Mouse (Mus musculus): ENCODE results near the gene Lgals1.

DNA sequence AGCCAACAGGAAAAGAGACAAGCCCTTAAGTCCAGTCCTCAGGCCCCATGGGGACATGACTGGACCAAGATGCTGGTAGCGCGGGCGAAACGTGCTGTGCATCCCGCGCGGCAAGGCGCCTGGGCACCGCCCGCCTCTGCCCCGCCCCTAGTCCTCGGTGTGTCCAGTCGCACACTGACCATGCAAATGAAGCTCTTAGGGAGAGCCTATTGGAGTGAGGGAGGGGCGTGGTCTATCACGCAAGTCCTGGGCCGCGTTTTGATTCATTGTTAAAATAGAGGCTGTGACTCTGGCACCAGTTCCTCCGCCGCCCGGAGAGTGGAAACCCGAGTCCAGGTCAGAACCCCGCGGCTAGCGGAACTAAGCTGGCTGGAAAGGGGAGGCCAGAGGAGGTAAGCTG lies 21.1 kb downstream of the Lgals1 start, which contains the start of gene Triobp:
- TF ChIP-seq TBP (IDR thresholded peaks at IDR 0.05; ENCODE audit: low read depth, low read length) (no peak), POLR2A (IDR thresholded peaks at IDR 0.05; ENCODE audit: control insufficient read depth in 1 of 2, insufficient read depth in 1 of 2, low read depth in 1 of 2, low read length in 2 of 2, poor library complexity in 1 of 2) (peak; percentile 18 to 66; a peak in 1 of 4 replicates), POLR2AphosphoS2 (IDR thresholded peaks at IDR 0.05; ENCODE audit: low read length) (no peak), CTCF (IDR thresholded peaks at IDR 0.05 in 2 of 3, conservative IDR thresholded peaks at IDR 0.05 in 1 of 3; ENCODE audit: control insufficient read depth in 1 of 3, insufficient read depth in 1 of 3, low read depth in 2 of 3, low read length in 3 of 3, poor library complexity in 1 of 3, severe bottlenecking in 1 of 3) (no peak), ELF1 (IDR thresholded peaks at IDR 0.05; ENCODE audit: low read depth, low read length) (no peak)

Measured in MEL (cell line).